In genomic region chr3:108154656-108155055, GRCm38 (mm10) we compare ENCODE assay signal across 11 mouse cellular contexts. TPM values are rescaled to one million over a fixed set of nuclear protein-coding genes. Genes with fewer than 3 reads are reported as not detected.
DNase-seq lines count a peak whose midpoint lies in the region; ATAC-seq and TF ChIP-seq lines count a peak whose summit lies in the region.
"Had no signal": no experiment of that assay in that cellular context is flagged by ENCODE, and none has a peak within 500 bp of the region (broad histone marks: within the 10 kb centered on the region; RNA-seq: fewer than 3 reads in every experiment).

Gene Gpr61, minus strand, starts transcription at chr3:108154882.

- ATAC-seq in intestine, embryonic 14.5 days (replicated peaks; ENCODE audit: low FRiP score, low TSS enrichment, low read depth) = no peak
- no peak for ATAC-seq in intestine, embryonic 15.5 days
- ATAC-seq in CD4-positive, CD25-positive, alpha-beta regulatory T cell, adult 4 months = no peak
- ATAC-seq in liver, embryonic 11.5 days (replicated peaks; ENCODE audit: low FRiP score) = no peak

- no peak within 1 kb of the TSS for H3K27ac ChIP-seq in intestine, embryonic 14.5 days (ENCODE audit: low read depth)
- H3K27ac ChIP-seq in intestine, embryonic 15.5 days = no peak within 1 kb of the TSS
- H3K27ac ChIP-seq in left cerebral cortex, adult 2 months = peak within 1 kb of the TSS; percentile 96
- H3K27ac ChIP-seq in liver, embryonic 11.5 days (ENCODE audit: low read depth, low read length) = no peak within 1 kb of the TSS
- H3K27ac ChIP-seq: macrophage had no signal

- no peak within 1 kb of the TSS for H3K9ac ChIP-seq in intestine, embryonic 14.5 days (ENCODE audit: low read length)
- H3K9ac ChIP-seq in intestine, embryonic 15.5 days = no peak within 1 kb of the TSS
- no peak within 1 kb of the TSS for H3K9ac ChIP-seq in liver, embryonic 11.5 days (ENCODE audit: low read depth, low read length)

- H3K9me3 ChIP-seq in intestine, embryonic 14.5 days (ENCODE audit: control insufficient read depth, low read length) = no peaks in the 10 kb centered on the region
- H3K9me3 ChIP-seq in intestine, embryonic 15.5 days = no peaks in the 10 kb centered on the region
- no peaks in the 10 kb centered on the region for H3K9me3 ChIP-seq in liver, embryonic 11.5 days (ENCODE audit: control insufficient read depth, low read length)

- WGBS in intestine, embryonic 14.5 days = 41% methylated on average over 4 of the region's 4 CpGs
- WGBS in intestine, embryonic 15.5 days = 45% methylated on average over 4 of the region's 4 CpGs
- WGBS in liver, embryonic 11.5 days = 52% methylated on average over 4 of the region's 4 CpGs

- TF ChIP-seq CTCF in left cerebral cortex, adult 2 months (IDR thresholded peaks at IDR 0.05) = no peak

- intact Hi-C loops in left cerebral cortex, adult 2 months (cut with DNase I) = no loop called here

- H3K4me3 ChIP-seq in intestine, embryonic 14.5 days (ENCODE audit: low read depth, low read length) = no peak within 1 kb of the TSS
- H3K4me3 ChIP-seq in intestine, embryonic 15.5 days (replicated peaks) = no peak within 1 kb of the TSS
- peak within 1 kb of the TSS; percentile 73 for H3K4me3 ChIP-seq in left cerebral cortex, adult 2 months
- no peak within 1 kb of the TSS for H3K4me3 ChIP-seq in liver, embryonic 11.5 days (ENCODE audit: low read depth, low read length)
- H3K4me3 ChIP-seq: erythroblast, embryonic 14.5 days had no signal

- no peaks in the 10 kb centered on the region for H3K4me1 ChIP-seq in intestine, embryonic 14.5 days (replicated peaks; ENCODE audit: control insufficient read depth, insufficient read depth, low read length)
- 0 out of 2 replicates have a peak, but pooled peaks cover 3% of the 10 kb centered on the region for H3K4me1 ChIP-seq in intestine, embryonic 15.5 days (replicated peaks)
- H3K4me1 ChIP-seq in liver, embryonic 11.5 days (replicated peaks; ENCODE audit: control insufficient read depth, insufficient read depth, low read length) = no peaks in the 10 kb centered on the region

- no peaks in the 10 kb centered on the region for H3K36me3 ChIP-seq in intestine, embryonic 14.5 days (ENCODE audit: control insufficient read depth, insufficient read depth, low read length)
- no peaks in the 10 kb centered on the region for H3K36me3 ChIP-seq in intestine, embryonic 15.5 days
- no peaks in the 10 kb centered on the region for H3K36me3 ChIP-seq in liver, embryonic 11.5 days (ENCODE audit: control insufficient read depth, insufficient read depth, low read length)

- no peak within 1 kb of the TSS for H3K4me2 ChIP-seq in intestine, embryonic 14.5 days (ENCODE audit: low read length)
- no peak within 1 kb of the TSS for H3K4me2 ChIP-seq in intestine, embryonic 15.5 days (replicated peaks)
- H3K4me2 ChIP-seq in liver, embryonic 11.5 days = no peak within 1 kb of the TSS

- H3K27me3 ChIP-seq in intestine, embryonic 14.5 days (replicated peaks; ENCODE audit: control insufficient read depth, insufficient read depth, low read length) = no peaks in the 10 kb centered on the region
- H3K27me3 ChIP-seq in intestine, embryonic 15.5 days (replicated peaks) = no peaks in the 10 kb centered on the region
- H3K27me3 ChIP-seq in liver, embryonic 11.5 days (replicated peaks; ENCODE audit: control insufficient read depth, insufficient read depth, low read length) = no peaks in the 10 kb centered on the region

- peak; percentile 35 for DNase-seq in intestine, embryonic 14.5 days (ENCODE audit: low spot score)
- peak; percentile 69 to 84 for DNase-seq in frontal cortex, postnatal 36 days (ENCODE audit: low spot score in 2 of 2)
- peak; percentile 69 to 73 for DNase-seq in left cerebral cortex, adult 2 months (ENCODE audit: extremely low spot score in 1 of 2, low spot score in 2 of 2)
- peak; percentile 80 to 81 for DNase-seq in right cerebral cortex, adult 2 months (ENCODE audit: low spot score in 2 of 2)
- DNase-seq in spleen, postnatal 10 days (ENCODE audit: low spot score in 2 of 2) = no peak
- DNase-seq in liver, embryonic 11.5 days (ENCODE audit: low spot score) = no peak
- DNase-seq: kidney, adult 18-20 months had no signal

RNA-seq across cellular contexts. Expression of gene Gpr61, which starts in this region (rescaled TPM):
- polyA plus RNA-seq in intestine, embryonic 14.5 days (2014; fragmentation: Nextera tagmentation; extraction: Ambion mirVana) = 0.04 and 0.26 TPM in 2 replicates
- 0.15 and 0.21 TPM in 2 replicates for polyA plus RNA-seq in intestine, embryonic 15.5 days (2015; fragmentation: Nextera tagmentation; extraction: Ambion mirVana)
- total RNA-seq in left cerebral cortex, adult 2 months (2021) = 10 to 100 TPM; 17.0 to 19.0 TPM
- under 1 TPM in 1 of 2 experiments, not detected in 1; 0.15 TPM for polyA plus RNA-seq in CD4-positive, CD25-positive, alpha-beta regulatory T cell, adult 4 months (2017; shearing (Covaris generic))
- 0.07 TPM in 1 of 2 replicates, not detected in the other for polyA plus RNA-seq in liver, embryonic 11.5 days (2014; fragmentation: Nextera tagmentation; extraction: Ambion mirVana)
- polyA plus RNA-seq: erythroblast, embryonic 14.5 days; macrophage had no signal

Comparison
In these comparisons a context has a peak if more than half of its experiments do, and no peak if none do; other contexts are left out.
1. Peak in DNase-seq in intestine, embryonic 14.5 days; RNA of the gene not detected or under 1 TPM.
2. DNase-seq: peak in frontal cortex, postnatal 36 days (2 of 2), left cerebral cortex, adult 2 months (2 of 2) and right cerebral cortex, adult 2 months (2 of 2); none in spleen, postnatal 10 days (0 of 2) and liver, embryonic 11.5 days (single experiment).